Mouse (Mus musculus) embryonic facial prominence, embryonic 10.5 days (tissue): Measurements from ENCODE around the gene Spaca4. TPM values are rescaled to one million over a fixed set of nuclear protein-coding genes. Genes with fewer than 3 reads are reported as not detected.

Source experiments
- DNase-seq: peaks from one replicate; pipeline ENCODE4 v3.0.0-alpha.2; 2017; ENCODE audit warnings: low spot score
- H3K27ac ChIP-seq: fragments of 300-500 bp; sonication (generic); replicated peaks from 2 replicates; pipeline ENCODE4 v1.5.1; 2016; ENCODE audit warnings: mild to moderate bottlenecking
- H3K27me3 ChIP-seq: fragments of 300-500 bp; sonication (generic); replicated peaks from 2 replicates; pipeline ENCODE4 v1.6.1; 2016; ENCODE audit warnings: low read depth, mild to moderate bottlenecking; ENCODE audit not compliant: poor library complexity, severe bottlenecking
- H3K36me3 ChIP-seq: fragments of 300-500 bp; sonication (generic); replicated peaks from 2 replicates; pipeline ENCODE4 v1.6.1; 2016; ENCODE audit warnings: mild to moderate bottlenecking, moderate library complexity
- H3K4me1 ChIP-seq: fragments of 300-500 bp; sonication (generic); 2 replicates; pipeline ENCODE4 v1.6.1; 2016
- H3K4me3 ChIP-seq: fragments of 300-500 bp; sonication (generic); 2 replicates; pipeline ENCODE4 v1.5.1; 2016; ENCODE audit warnings: mild to moderate bottlenecking, moderate library complexity
- H3K9me3 ChIP-seq: fragments of 300-500 bp; sonication (generic); 2 replicates; pipeline ENCODE4 v1.6.1; 2016; ENCODE audit warnings: mild to moderate bottlenecking
- WGBS: fragments of 180-500 bp; shearing (Covaris S2); methylation state at CpG from one replicate; pipeline ENCODE4 v1.1.7; 2016; 5-methylcytosine and 5-hydroxymethylcytosine counted together
- polyA plus RNA-seq: library from polyadenylated mRNA; unstranded; fragments of >200 nt; fragmentation: Nextera tagmentation; extraction: Ambion mirVana; gene quantifications from 2 replicates; pipeline ENCODE4 v1.2.1, GENCODE M21; 2016

Gene Spaca4
- polyA plus RNA-seq, 1 experiment from 2014 or later = 0.22 TPM

DNA sequence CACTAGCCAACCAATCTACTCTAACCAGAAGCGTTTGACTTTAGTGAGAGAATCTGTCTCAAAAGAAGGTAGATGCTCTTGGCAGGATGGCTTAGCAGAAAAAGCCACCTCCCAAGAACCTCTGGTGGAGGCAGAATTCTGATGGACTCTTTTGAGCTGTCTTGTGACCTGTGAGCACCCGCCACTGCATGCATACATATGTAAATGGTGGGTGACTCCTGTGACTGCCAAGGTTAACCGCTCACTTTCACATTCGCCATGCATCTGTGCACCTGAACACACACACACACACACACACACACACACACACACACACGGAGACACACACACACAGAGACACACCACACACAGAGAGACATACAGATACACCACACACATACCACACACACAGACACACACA, 21.8 kb upstream of the Spaca4 start:
- Histone ChIP-seq H3K27ac (no peak overlapping the region), H3K36me3 (no peaks in the 10 kb centered on the region), H3K4me1 (peaks cover 14% of the 10 kb centered on the region), H3K4me3 (no peak overlapping the region), H3K9me3 (0 out of 2 replicates have a peak, but pooled peaks cover 4% of the 10 kb centered on the region), H3K27me3 (0 out of 2 replicates have a peak, but pooled peaks cover 2% of the 10 kb centered on the region)
- WGBS = 83% methylated on average over 5 of the region's 5 CpGs
- no peak for DNase-seq

- peaks cover 22% of the 10 kb centered on the region for H3K4me1 ChIP-seq
- H3K9me3 ChIP-seq = 0 out of 2 replicates have a peak, but pooled peaks cover 4% of the 10 kb centered on the region
- 63% methylated on average over 6 of the region's 6 CpGs for WGBS
- no peak for DNase-seq
- no peaks in the 10 kb centered on the region for H3K36me3 ChIP-seq
- no peak overlapping the region for H3K4me3 ChIP-seq
- H3K27ac ChIP-seq = no peak overlapping the region
- peaks cover 11% of the 10 kb centered on the region for H3K27me3 ChIP-seq
These were observed 20.9 kb upstream of the Spaca4 start for GRCm38 (mm10) chr7:45746518-45746917.

- H3K9me3 ChIP-seq = 0 out of 2 replicates have a peak, but pooled peaks cover 4% of the 10 kb centered on the region
- DNase-seq = peak; percentile 73
- H3K4me1 ChIP-seq = peaks cover 13% of the 10 kb centered on the region
- 29% methylated on average over 2 of the region's 2 CpGs for WGBS
- H3K36me3 ChIP-seq = no peaks in the 10 kb centered on the region
- no peak overlapping the region for H3K4me3 ChIP-seq
- no peak overlapping the region for H3K27ac ChIP-seq
- H3K27me3 ChIP-seq = peaks cover 16% of the 10 kb centered on the region
These were observed 18.8 kb upstream of the Spaca4 start for GRCm38 (mm10) chr7:45744387-45744786.

- no peak for DNase-seq
- Histone ChIP-seq H3K9me3 (0 out of 2 replicates have a peak, but pooled peaks cover 4% of the 10 kb centered on the region), H3K4me1 (peaks cover 9% of the 10 kb centered on the region), H3K4me3 (peak overlapping the region; percentile 42), H3K36me3 (no peaks in the 10 kb centered on the region), H3K27me3 (peaks cover 16% of the 10 kb centered on the region), H3K27ac (no peak overlapping the region)
- WGBS = 36% methylated on average over 19 of the region's 19 CpGs
These were observed 16.7 kb upstream of the Spaca4 start for GRCm38 (mm10) chr7:45742338-45742737.

GRCm38 (mm10) chr7:45741777-45742176, 16.2 kb upstream of the Spaca4 start:
- Histone ChIP-seq H3K4me3 (peak overlapping the region; percentile 42), H3K27me3 (peaks cover 16% of the 10 kb centered on the region), H3K9me3 (0 out of 2 replicates have a peak, but pooled peaks cover 3% of the 10 kb centered on the region), H3K4me1 (peaks cover 9% of the 10 kb centered on the region), H3K27ac (no peak overlapping the region), H3K36me3 (no peaks in the 10 kb centered on the region)
- DNase-seq = no peak
- 35% methylated on average over 11 of the region's 11 CpGs for WGBS

- Histone ChIP-seq H3K4me3 (no peak overlapping the region), H3K36me3 (no peaks in the 10 kb centered on the region), H3K27me3 (peaks cover 16% of the 10 kb centered on the region), H3K9me3 (no peaks in the 10 kb centered on the region), H3K27ac (no peak overlapping the region), H3K4me1 (peaks cover 9% of the 10 kb centered on the region)
- DNase-seq = no peak
- 89% methylated on average over 12 of the region's 12 CpGs for WGBS
These were observed 15.7 kb upstream of the Spaca4 start for GRCm38 (mm10) chr7:45741308-45741707.

DNA sequence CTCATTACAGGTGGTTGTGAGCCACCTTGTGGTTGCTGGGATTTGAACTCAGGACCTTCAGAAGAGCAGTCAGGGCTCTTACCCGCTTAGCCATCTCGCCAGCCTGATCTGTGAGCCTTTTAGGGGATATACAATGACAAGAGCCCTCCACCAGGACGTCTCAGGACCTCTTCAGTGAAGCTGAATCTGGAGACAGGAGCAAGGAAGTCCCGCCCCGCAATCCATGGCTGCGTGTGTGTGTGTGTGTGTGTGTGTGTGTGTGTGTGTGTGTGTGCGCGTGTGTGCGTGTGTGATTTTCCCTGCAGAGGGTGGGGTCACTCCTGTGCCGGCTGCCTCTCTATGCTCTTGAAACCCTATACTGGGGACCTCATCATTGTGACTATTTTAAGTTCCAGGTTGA, 14.2 kb upstream of the Spaca4 start:
- no peak for DNase-seq
- 70% methylated on average over 10 of the region's 10 CpGs for WGBS
- peaks cover 9% of the 10 kb centered on the region for H3K4me1 ChIP-seq

DNA sequence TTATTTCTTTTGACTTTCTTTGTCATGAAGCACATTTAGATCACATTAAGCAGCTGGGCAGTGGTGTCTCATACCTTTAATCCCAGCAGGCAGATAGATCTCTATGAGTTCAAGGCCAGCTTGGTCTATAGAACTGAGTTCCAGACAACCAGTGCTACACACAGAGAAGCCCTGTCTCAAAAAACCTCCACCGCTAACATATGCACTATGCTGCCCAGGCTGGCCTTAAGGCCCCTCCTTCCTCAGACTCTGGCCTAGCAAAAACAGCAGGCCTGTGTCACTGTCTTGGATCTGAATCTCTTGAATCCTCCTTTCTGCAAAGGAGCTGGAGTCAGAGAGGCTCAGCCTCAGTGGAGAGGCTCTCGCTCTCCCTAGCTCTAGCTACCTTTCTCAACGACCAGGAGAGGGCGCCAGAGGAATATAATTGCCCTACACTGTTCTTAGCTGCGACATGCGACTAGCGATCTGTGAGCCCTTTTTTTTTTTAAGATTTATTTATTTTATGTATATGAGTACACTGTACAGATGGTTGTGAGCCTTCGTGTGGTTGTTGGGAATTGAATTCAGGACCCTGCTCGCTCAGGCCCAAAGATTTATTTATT, 13.7 kb upstream of the Spaca4 start:
- H3K4me1 ChIP-seq = peaks cover 9% of the 10 kb centered on the region
- no peak overlapping the region for H3K27ac ChIP-seq
- 9% methylated on average over 9 of the region's 9 CpGs for WGBS
- H3K4me3 ChIP-seq = no peak overlapping the region
- H3K9me3 ChIP-seq = no peaks in the 10 kb centered on the region
- no peaks in the 10 kb centered on the region for H3K36me3 ChIP-seq
- DNase-seq = peak; percentile 85
- peaks cover 16% of the 10 kb centered on the region for H3K27me3 ChIP-seq

More for the DNA sequence above, 14.2 kb upstream of the Spaca4 start:
- no peaks in the 10 kb centered on the region for H3K36me3 ChIP-seq
- H3K4me3 ChIP-seq = no peak overlapping the region
- H3K27me3 ChIP-seq = peaks cover 16% of the 10 kb centered on the region
- no peak overlapping the region for H3K27ac ChIP-seq
- no peaks in the 10 kb centered on the region for H3K9me3 ChIP-seq

GRCm38 (mm10) chr7:45733477-45733876, 7.9 kb upstream of the Spaca4 start:
- Histone ChIP-seq H3K27ac (no peak overlapping the region), H3K9me3 (no peaks in the 10 kb centered on the region)
- 87% methylated on average over 5 of the region's 5 CpGs for WGBS

GRCm38 (mm10) chr7:45730727-45731431, 5.3 kb upstream of the Spaca4 start:
- H3K27me3 ChIP-seq = no peaks in the 10 kb centered on the region
- H3K36me3 ChIP-seq = peaks cover 42% of the 10 kb centered on the region
- peak; percentile 83 for DNase-seq
- H3K27ac ChIP-seq = peak overlapping the region; percentile 77
- H3K9me3 ChIP-seq = no peaks in the 10 kb centered on the region
- 14% methylated on average over 16 of the region's 16 CpGs for WGBS
- peak overlapping the region; percentile 23; the same call in 1 of the 2 replicates for H3K4me3 ChIP-seq
- peaks cover 23% of the 10 kb centered on the region for H3K4me1 ChIP-seq

More at GRCm38 (mm10) chr7:45733477-45733876, 7.9 kb upstream of the Spaca4 start:
- no peaks in the 10 kb centered on the region for H3K27me3 ChIP-seq
- no peak for DNase-seq
- peaks cover 23% of the 10 kb centered on the region for H3K4me1 ChIP-seq
- peaks cover 16% of the 10 kb centered on the region for H3K36me3 ChIP-seq
- H3K4me3 ChIP-seq = no peak overlapping the region

GRCm38 (mm10) chr7:45727625-45728024, 2.0 kb upstream of the Spaca4 start:
- no peaks in the 10 kb centered on the region for H3K27me3 ChIP-seq
- H3K4me1 ChIP-seq = peaks cover 23% of the 10 kb centered on the region
- H3K27ac ChIP-seq = no peak overlapping the region
- DNase-seq = no peak
- WGBS = 84% methylated on average over 3 of the region's 3 CpGs
- H3K4me3 ChIP-seq = no peak overlapping the region
- H3K36me3 ChIP-seq = peaks cover 75% of the 10 kb centered on the region
- H3K9me3 ChIP-seq = no peaks in the 10 kb centered on the region

- H3K27ac ChIP-seq = no peak overlapping the region
- WGBS = 94% methylated on average over 10 of the region's 10 CpGs
- H3K4me3 ChIP-seq = peak overlapping the region; percentile 13; the same call in 1 of the 2 replicates
- no peak for DNase-seq
- peaks cover 21% of the 10 kb centered on the region for H3K4me1 ChIP-seq
- H3K27me3 ChIP-seq = no peaks in the 10 kb centered on the region
- no peaks in the 10 kb centered on the region for H3K9me3 ChIP-seq
- H3K36me3 ChIP-seq = peaks cover 87% of the 10 kb centered on the region
These were observed 806 bp upstream of the Spaca4 start for GRCm38 (mm10) chr7:45726419-45726818.

GRCm38 (mm10) chr7:45725151-45725550, 462 bp downstream of the Spaca4 start:
- Histone ChIP-seq H3K4me1 (peaks cover 18% of the 10 kb centered on the region), H3K4me3 (no peak overlapping the region), H3K27ac (no peak overlapping the region), H3K27me3 (no peaks in the 10 kb centered on the region), H3K9me3 (no peaks in the 10 kb centered on the region), H3K36me3 (peaks cover 99% of the 10 kb centered on the region)
- DNase-seq = no peak
- 93% methylated on average over 9 of the region's 9 CpGs for WGBS
